In the genomic region with DNA sequence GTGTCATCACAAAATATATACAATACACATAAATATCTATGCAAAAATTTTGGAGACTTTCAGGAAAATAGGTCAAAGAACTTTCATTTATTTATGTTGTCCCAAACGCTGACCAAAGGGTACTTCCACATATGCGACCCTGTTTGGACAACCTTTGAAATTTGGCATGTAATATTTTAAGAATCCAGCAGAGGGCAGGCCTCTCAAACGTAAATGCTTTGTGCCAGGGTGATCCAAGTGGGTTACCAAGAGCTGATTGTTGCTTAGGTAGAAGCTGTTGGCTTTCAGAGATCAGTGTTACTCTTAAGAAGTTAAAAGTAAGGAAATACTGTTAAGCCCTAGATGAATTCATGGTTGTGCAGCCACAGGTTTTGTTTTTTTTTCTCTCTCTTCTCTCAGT, we compare ENCODE assay signal across 11 mouse cellular contexts. TPM values are rescaled to one million over a fixed set of nuclear protein-coding genes. Genes with fewer than 3 reads are reported as not detected.
DNase-seq lines count a peak whose midpoint lies in the region; ATAC-seq and TF ChIP-seq lines count a peak whose summit lies in the region.
"Had no signal": no experiment of that assay in that cellular context is flagged by ENCODE, and none has a peak within 500 bp of the region (broad histone marks: within the 10 kb centered on the region; RNA-seq: fewer than 3 reads in every experiment).

No protein-coding gene starts in this region.

- peak; percentile 73; the same call in 1 of the 2 replicates for TF ChIP-seq CTCF in brain, embryonic 14.5 days (IDR thresholded peaks at IDR 0.05; ENCODE audit: borderline replicate concordance, extremely low read depth, insufficient read depth, insufficient read length)
- peak; percentile 83 for TF ChIP-seq CTCF in midbrain, postnatal 0 days (IDR thresholded peaks at IDR 0.05)

- no peak overlapping the region for H3K4me2 ChIP-seq in kidney, embryonic 16.5 days (replicated peaks; ENCODE audit: low read depth, low read length)
- no peak overlapping the region for H3K4me2 ChIP-seq in midbrain, postnatal 0 days (ENCODE audit: low read depth, low read length, poor library complexity, severe bottlenecking)
- H3K4me2 ChIP-seq: embryonic facial prominence, embryonic 13.5 days; limb, embryonic 12.5 days had no signal

- no peaks in the 10 kb centered on the region for H3K4me1 ChIP-seq in kidney, embryonic 16.5 days (ENCODE audit: insufficient read depth, low read length)
- H3K4me1 ChIP-seq in midbrain, postnatal 0 days (ENCODE audit: insufficient read depth, low read length): no peaks in the 10 kb centered on the region
- H3K4me1 ChIP-seq: embryonic facial prominence, embryonic 13.5 days; limb, embryonic 12.5 days had no signal

- 9% methylated on average over 3 of the region's 3 CpGs for WGBS in kidney, embryonic 16.5 days
- 18% methylated on average over 3 of the region's 3 CpGs for WGBS in midbrain, postnatal 0 days

- H3K36me3 ChIP-seq in kidney, embryonic 16.5 days (ENCODE audit: insufficient read depth, low read length): no peaks in the 10 kb centered on the region
- H3K36me3 ChIP-seq in midbrain, postnatal 0 days (ENCODE audit: insufficient read depth, low read length): no peaks in the 10 kb centered on the region
- H3K36me3 ChIP-seq: embryonic facial prominence, embryonic 13.5 days; limb, embryonic 12.5 days had no signal

- no peaks in the 10 kb centered on the region for H3K27me3 ChIP-seq in kidney, embryonic 16.5 days (ENCODE audit: insufficient read depth, low read length)
- no peaks in the 10 kb centered on the region for H3K27me3 ChIP-seq in midbrain, postnatal 0 days (ENCODE audit: insufficient read depth, low read length)
- H3K27me3 ChIP-seq: embryonic facial prominence, embryonic 13.5 days; limb, embryonic 12.5 days had no signal

- no peak for ATAC-seq in kidney, embryonic 16.5 days (ENCODE audit: low FRiP score, low TSS enrichment)
- ATAC-seq in midbrain, postnatal 0 days (ENCODE audit: low FRiP score): no peak

- H3K9me3 ChIP-seq in kidney, embryonic 16.5 days (ENCODE audit: low read length): no peaks in the 10 kb centered on the region
- no peaks in the 10 kb centered on the region for H3K9me3 ChIP-seq in midbrain, postnatal 0 days (ENCODE audit: low read length)
- H3K9me3 ChIP-seq: embryonic facial prominence, embryonic 13.5 days; limb, embryonic 12.5 days had no signal

- H3K9ac ChIP-seq in kidney, embryonic 16.5 days (replicated peaks; ENCODE audit: low read length): no peak overlapping the region
- no peak overlapping the region for H3K9ac ChIP-seq in midbrain, postnatal 0 days (replicated peaks; ENCODE audit: low read length, poor library complexity, severe bottlenecking)
- H3K9ac ChIP-seq: embryonic facial prominence, embryonic 13.5 days; limb, embryonic 12.5 days had no signal

- no peak overlapping the region for H3K4me3 ChIP-seq in kidney, embryonic 16.5 days (ENCODE audit: low read length)
- H3K4me3 ChIP-seq in midbrain, postnatal 0 days (ENCODE audit: low read depth, low read length): no peak overlapping the region
- H3K4me3 ChIP-seq: embryonic facial prominence, embryonic 13.5 days; limb, embryonic 12.5 days had no signal

- H3K27ac ChIP-seq in kidney, embryonic 16.5 days (ENCODE audit: low read length): no peak overlapping the region
- no peak overlapping the region for H3K27ac ChIP-seq in midbrain, postnatal 0 days (ENCODE audit: low read depth, low read length)
- H3K27ac ChIP-seq: embryonic facial prominence, embryonic 13.5 days; limb, embryonic 12.5 days had no signal

- TF ChIP-seq POLR2A in brain, embryonic 14.5 days (IDR thresholded peaks at IDR 0.05; ENCODE audit: borderline replicate concordance, extremely low read depth, insufficient read depth, insufficient read length, poor library complexity, severe bottlenecking): no peak

- DNase-seq in kidney, adult 11 months: peak; percentile 12
- peak; percentile 6 to 27 for DNase-seq in CD8-positive naive resting alpha-beta T cell, adult 2 months (ENCODE audit: low read depth in 2 of 2, low spot score in 2 of 2)
- DNase-seq in brain, embryonic 14.5 days (ENCODE audit: low read depth): peak; percentile 80
- DNase-seq in forelimb bud, embryonic 11.5 days (ENCODE audit: low read depth, low spot score): peak; percentile 66
- DNase-seq in kidney, postnatal 36 days: peak; percentile 49
- DNase-seq in midbrain, postnatal 0 days (ENCODE audit: low spot score): peak; percentile 78
- no peak for DNase-seq in urinary bladder, postnatal 10 days (ENCODE audit: low spot score)

RNA-seq across cellular contexts. Expression of gene 4933409G03Rik, which starts 18.9 kb away (rescaled TPM):
- not detected in 2 replicates for polyA plus RNA-seq in kidney, embryonic 16.5 days (2015; fragmentation: Nextera tagmentation; extraction: Ambion mirVana)
- polyA plus RNA-seq in brain, embryonic 14.5 days (2012; rRNA removed): not detected in 2 replicates
- total RNA-seq in midbrain, postnatal 0 days (2014; rRNA removed): not detected in 2 replicates
- polyA plus RNA-seq in midbrain, postnatal 0 days (2015; fragmentation: Nextera tagmentation; extraction: Ambion mirVana): not detected in 2 replicates
- polyA plus RNA-seq: embryonic facial prominence, embryonic 13.5 days; limb, embryonic 12.5 days; stomach, embryonic 16.5 days had no signal
